Mouse (Mus musculus) olfactory bulb, adult 2 months (tissue): Measurements from ENCODE around the gene Pdlim7. TPM values are rescaled to one million over a fixed set of nuclear protein-coding genes. Genes with fewer than 3 reads are reported as not detected.
A peak's percentile ranks its signal among the peaks of the same experiment; 100 is the strongest.

Source experiments
- H3K27ac ChIP-seq: fragments of 200-500 bp; 2 replicates; pipeline ENCODE4 v1.5.1; 2012; ENCODE audit warnings: low read depth, low read length; ENCODE audit not compliant: insufficient read depth
- H3K4me1 ChIP-seq: fragments of 200-500 bp; 2 replicates; pipeline ENCODE4 v1.6.1; 2012; ENCODE audit warnings: low read length; ENCODE audit not compliant: control insufficient read depth, insufficient read depth
- H3K4me3 ChIP-seq: fragments of 200-500 bp; 2 replicates; pipeline ENCODE4 v1.5.1; 2012; ENCODE audit warnings: mild to moderate bottlenecking, low read depth, low read length, moderate library complexity; ENCODE audit not compliant: insufficient read depth
- CTCF ChIP-seq: fragments of 200-500 bp; IDR thresholded peaks from 2 replicates; pipeline ENCODE4 v1.5.1; 2012; ENCODE audit warnings: low read depth, mild to moderate bottlenecking, low read length, moderate library complexity; ENCODE audit not compliant: insufficient read depth
- POLR2A ChIP-seq: fragments of 200-500 bp; IDR thresholded peaks from 2 replicates; pipeline ENCODE4 v1.6.1; 2012; ENCODE audit warnings: mild to moderate bottlenecking, low read depth, low read length, moderate library complexity; ENCODE audit not compliant: insufficient read depth
- WGBS: fragments of 180-500 bp; shearing (Covaris S2); methylation state at CpG from one replicate; pipeline ENCODE4 v1.1.7; 2018; 5-methylcytosine and 5-hydroxymethylcytosine counted together
- polyA plus RNA-seq: library from polyadenylated mRNA; stranded (reverse); fragments of >200 nt; gene quantifications from 2 replicates; pipeline ENCODE4 v1.2.4, GENCODE M21; 2012; ENCODE audit warnings: low replicate concordance; ENCODE audit not compliant: missing spikeins, insufficient read depth, insufficient read length

The Pdlim7 gene
- polyA plus RNA-seq, 1 experiment, result not detected

GRCm38 (mm10) chr13:55498906-55499305 is 14.6 kb downstream of the Pdlim7 start:
- peaks cover 17% of the 10 kb centered on the region for H3K4me1 ChIP-seq
- no peak overlapping the region for H3K27ac ChIP-seq
- H3K4me3 ChIP-seq, result no peak overlapping the region
- 65% methylated on average over 11 of the region's 11 CpGs for WGBS
- TF ChIP-seq CTCF (no peak), POLR2A (no peak)

- TF ChIP-seq POLR2A (no peak), CTCF (no peak)
- Histone ChIP-seq H3K27ac (no peak overlapping the region), H3K4me3 (no peak overlapping the region), H3K4me1 (peaks cover 17% of the 10 kb centered on the region)
- 88% methylated on average over 6 of the region's 6 CpGs for WGBS
Observed at GRCm38 (mm10) chr13:55496661-55497060, 16.8 kb downstream of the Pdlim7 start.

GRCm38 (mm10) chr13:55495702-55496101 is 17.8 kb downstream of the Pdlim7 start:
- TF ChIP-seq CTCF (no peak), POLR2A (no peak)
- no peak overlapping the region for H3K27ac ChIP-seq
- 53% methylated on average over 4 of the region's 4 CpGs for WGBS

GRCm38 (mm10) chr13:55494883-55495621 is 18.4 kb downstream of the Pdlim7 start:
- H3K4me3 ChIP-seq, result no peak overlapping the region
- WGBS, result 36% methylated on average over 18 of the region's 18 CpGs
- no peak overlapping the region for H3K27ac ChIP-seq
- peaks cover 17% of the 10 kb centered on the region for H3K4me1 ChIP-seq
- TF ChIP-seq CTCF (no peak), POLR2A (no peak)

More at GRCm38 (mm10) chr13:55495702-55496101, 17.8 kb downstream of the Pdlim7 start:
- Histone ChIP-seq H3K4me1 (peaks cover 17% of the 10 kb centered on the region), H3K4me3 (no peak overlapping the region)

- no peak for TF ChIP-seq POLR2A
- TF ChIP-seq CTCF, result no peak
- 49% methylated on average over 2 of the region's 2 CpGs for WGBS
- peaks cover 17% of the 10 kb centered on the region for H3K4me1 ChIP-seq
- H3K27ac ChIP-seq, result no peak overlapping the region
- H3K4me3 ChIP-seq, result no peak overlapping the region
Observed at GRCm38 (mm10) chr13:55494257-55494656, 19.2 kb downstream of the Pdlim7 start.

- H3K4me1 ChIP-seq, result peaks cover 36% of the 10 kb centered on the region
- WGBS, result 2% methylated on average over 78 of the region's 83 CpGs
- H3K27ac ChIP-seq, result peak within 1 kb of the TSS; percentile 78
- peak within 1 kb of the TSS; percentile 86 for H3K4me3 ChIP-seq
- TF ChIP-seq CTCF, result no peak
- TF ChIP-seq POLR2A, result peak; percentile 72
Observed at GRCm38 (mm10) chr13:55487578-55488498, 25.6 kb downstream of the Pdlim7 start, which contains the start of gene Dbn1. Gene Dbn1, minus strand, starts transcription at chr13:55488111.

GRCm38 (mm10) chr13:55486916-55487577 is 26.4 kb downstream of the Pdlim7 start:
- WGBS, result under 1% methylated on average over 29 of the region's 29 CpGs
- peak overlapping the region; percentile 78 for H3K27ac ChIP-seq
- peak overlapping the region; percentile 86 for H3K4me3 ChIP-seq
- TF ChIP-seq CTCF (no peak), POLR2A (no peak)
- peaks cover 43% of the 10 kb centered on the region for H3K4me1 ChIP-seq

GRCm38 (mm10) chr13:55486029-55486794 is 27.3 kb downstream of the Pdlim7 start:
- peak overlapping the region; percentile 86 for H3K4me3 ChIP-seq
- peaks cover 43% of the 10 kb centered on the region for H3K4me1 ChIP-seq
- peak overlapping the region; percentile 78 for H3K27ac ChIP-seq
- no peak for TF ChIP-seq POLR2A
- TF ChIP-seq CTCF, result no peak
- WGBS, result 14% methylated on average over 14 of the region's 14 CpGs
